Mouse (Mus musculus): ENCODE measurements around the gene Manf.

The Manf gene

DNA sequence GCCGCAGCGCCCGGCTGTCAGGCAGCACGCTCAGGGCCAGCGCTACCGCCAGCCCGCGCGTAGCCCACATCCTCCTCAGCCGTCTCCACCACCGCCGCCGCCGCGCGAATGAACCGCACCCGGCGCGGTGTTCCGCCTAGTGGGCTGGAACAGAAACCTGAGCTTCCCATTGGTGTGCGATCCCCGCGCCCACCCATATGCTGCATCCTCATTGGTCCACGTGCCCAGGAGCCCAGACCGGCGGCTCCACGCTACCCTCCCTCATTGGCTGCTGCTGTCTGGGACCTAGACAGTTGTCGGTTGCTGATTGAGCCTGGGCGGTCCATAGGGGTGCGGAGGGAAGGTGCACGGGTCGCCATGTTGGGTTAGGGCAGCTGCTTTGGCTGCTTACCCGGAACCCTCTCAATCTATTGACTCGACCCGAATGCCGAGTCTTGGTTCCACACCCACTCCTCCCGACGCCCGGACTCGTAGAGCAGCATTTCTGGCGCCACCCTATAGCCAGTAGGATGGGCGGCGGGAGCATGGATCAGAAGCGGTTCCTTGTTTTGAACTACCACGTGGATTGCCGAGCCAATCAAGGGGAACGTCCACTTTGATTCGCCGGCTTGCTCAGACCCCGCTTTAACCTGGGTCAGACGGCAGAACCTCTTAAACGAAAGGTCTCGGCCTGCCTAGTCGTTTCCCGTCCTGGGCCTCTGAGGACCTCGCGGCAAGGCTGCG lies at the start of gene Manf:
TSS of gene Manf (minus strand) at position 151 of the 723 bp plus-strand sequence.
- DNase-seq (ENCODE audit: low read depth), result peak; percentile 97

GRCm38 (mm10) chr9:106934998-106935397 lies 43.2 kb upstream of the Manf start:
- DNase-seq (ENCODE audit: low read depth), result peak; percentile 45

- no peak for DNase-seq (ENCODE audit: low read depth)
Observed at GRCm38 (mm10) chr9:106914878-106915277, 23.1 kb upstream of the Manf start.

- no peak for DNase-seq (ENCODE audit: low read depth)
Observed at GRCm38 (mm10) chr9:106913759-106914158, 22.0 kb upstream of the Manf start.

- DNase-seq (ENCODE audit: low read depth), result no peak
Observed at GRCm38 (mm10) chr9:106911624-106912023, 19.8 kb upstream of the Manf start.

DNA sequence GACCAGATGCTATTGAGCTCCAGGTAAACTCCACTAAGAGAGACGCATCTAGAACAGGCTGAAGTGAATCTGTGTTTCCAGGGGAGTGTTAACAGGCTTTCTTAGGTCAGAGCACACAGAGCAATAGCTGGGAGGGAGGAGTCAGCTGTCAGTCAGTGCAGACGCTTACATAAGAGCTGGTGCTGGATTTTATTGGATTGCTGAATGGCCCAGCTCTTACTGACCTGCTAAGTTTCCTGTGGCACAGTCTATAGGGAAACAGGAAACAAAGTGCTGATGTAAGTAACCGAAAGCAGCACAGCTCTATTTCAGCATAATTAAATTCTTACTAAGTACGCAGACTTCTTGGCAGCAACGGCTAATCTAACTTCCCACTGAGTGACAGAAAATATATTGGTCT lies 16.9 kb upstream of the Manf start:
- DNase-seq (ENCODE audit: low read depth), result no peak

- no peak for DNase-seq (ENCODE audit: low read depth)
Observed at GRCm38 (mm10) chr9:106908174-106908573, 16.4 kb upstream of the Manf start.

DNA sequence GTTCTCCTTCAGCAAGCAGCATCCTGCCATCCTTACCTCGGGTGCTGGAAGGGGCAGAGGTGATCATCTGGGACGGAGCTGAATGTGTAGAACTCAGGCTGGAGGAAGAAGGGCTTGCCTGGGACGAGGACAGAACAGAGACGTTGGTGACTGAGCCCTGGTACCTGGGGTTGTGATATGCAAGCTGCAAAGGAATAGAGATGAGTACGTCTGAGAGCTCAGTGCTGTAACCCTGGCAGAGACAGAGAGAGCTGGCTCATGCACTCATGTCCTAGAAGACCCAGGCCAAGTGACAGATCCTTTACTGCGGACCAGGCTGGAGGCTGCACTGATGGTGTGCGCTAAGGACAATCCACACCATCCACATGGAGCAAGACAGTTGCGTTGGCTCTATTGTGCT lies 14.8 kb upstream of the Manf start:
- DNase-seq (ENCODE audit: low read depth), result no peak

DNA sequence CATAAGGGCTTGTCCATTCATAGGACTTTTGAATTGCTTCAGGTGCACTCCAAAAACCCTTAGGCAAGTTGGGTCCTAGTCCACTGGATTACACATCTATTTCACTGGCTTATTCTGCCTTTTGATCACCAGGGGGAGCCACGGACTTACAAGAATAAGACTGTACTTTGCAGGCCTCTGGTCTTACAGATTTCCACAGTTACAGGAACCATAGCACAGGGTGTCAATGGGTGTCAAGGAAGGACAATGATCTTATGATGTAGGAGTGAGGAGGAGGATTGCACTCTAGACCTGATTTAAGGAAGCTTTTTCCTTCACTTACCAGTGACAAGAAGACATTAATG lies 12.0 kb upstream of the Manf start:
- DNase-seq (ENCODE audit: low read depth), result peak; percentile 27

- no peak for DNase-seq (ENCODE audit: low read depth)
Observed at GRCm38 (mm10) chr9:106903099-106903790, 11.5 kb upstream of the Manf start.

- DNase-seq (ENCODE audit: low read depth), result no peak
Observed at GRCm38 (mm10) chr9:106901596-106901995, 9.8 kb upstream of the Manf start.

DNA sequence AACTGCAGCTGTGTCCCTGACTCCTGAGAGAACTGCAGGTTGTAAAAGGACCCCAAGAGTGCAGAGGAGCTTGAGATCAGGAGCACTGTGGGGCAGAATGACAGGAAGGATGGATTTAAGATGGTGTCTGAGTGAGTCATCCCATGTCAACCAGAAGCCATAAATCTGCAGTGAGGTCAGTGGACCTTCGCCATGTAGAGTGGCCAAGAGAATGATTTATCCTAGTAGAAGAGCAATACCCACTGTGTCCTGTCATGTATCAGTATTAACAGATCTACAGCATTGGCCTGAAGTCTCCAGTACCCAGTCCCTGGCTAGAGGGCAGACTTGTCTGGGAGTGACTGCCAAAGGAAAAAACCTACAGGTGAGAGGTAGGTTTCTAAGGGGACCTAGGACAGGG lies 7.1 kb upstream of the Manf start:
- DNase-seq (ENCODE audit: low read depth), result no peak

DNA sequence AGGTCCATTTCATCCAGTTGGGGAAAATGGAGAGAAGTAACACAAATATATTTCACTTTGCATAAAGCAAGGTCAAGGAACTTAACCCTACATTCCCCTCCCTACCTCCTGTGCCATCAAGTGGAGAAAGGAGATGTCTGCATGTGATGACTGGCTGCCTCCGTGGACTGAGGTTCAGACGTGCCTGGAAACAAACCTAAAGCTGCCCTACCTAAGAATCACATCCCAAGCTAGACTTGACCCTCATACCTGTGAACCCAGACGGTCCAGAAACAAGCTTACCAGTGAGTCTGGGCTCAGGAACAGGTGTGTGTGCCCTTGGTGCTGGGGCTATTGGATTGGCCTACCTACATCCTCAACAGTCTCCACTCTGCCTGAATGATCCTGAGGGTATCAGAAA lies 1.5 kb upstream of the Manf start:
- DNase-seq (ENCODE audit: low read depth), result no peak

DNA sequence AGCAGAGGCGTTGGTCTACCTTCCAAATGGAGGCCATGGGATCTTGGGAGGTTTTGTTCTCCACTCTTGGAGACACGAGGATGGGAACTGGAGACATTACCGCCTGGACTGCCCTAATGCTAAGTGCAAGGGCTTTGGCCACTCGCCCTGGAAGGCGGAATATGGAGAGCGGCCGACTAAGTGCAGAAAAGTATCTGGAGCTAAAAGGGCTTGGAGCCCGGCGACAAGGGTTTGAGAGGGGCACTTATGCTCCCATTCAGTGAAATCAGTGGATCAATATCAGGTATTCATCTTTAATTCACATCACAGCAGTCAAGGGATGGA lies 735 bp upstream of the Manf start:
- DNase-seq (ENCODE audit: low read depth), result no peak

GRCm38 (mm10) chr9:106891341-106891741 lies 438 bp downstream of the Manf start:
- no peak for DNase-seq (ENCODE audit: low read depth)

DNA sequence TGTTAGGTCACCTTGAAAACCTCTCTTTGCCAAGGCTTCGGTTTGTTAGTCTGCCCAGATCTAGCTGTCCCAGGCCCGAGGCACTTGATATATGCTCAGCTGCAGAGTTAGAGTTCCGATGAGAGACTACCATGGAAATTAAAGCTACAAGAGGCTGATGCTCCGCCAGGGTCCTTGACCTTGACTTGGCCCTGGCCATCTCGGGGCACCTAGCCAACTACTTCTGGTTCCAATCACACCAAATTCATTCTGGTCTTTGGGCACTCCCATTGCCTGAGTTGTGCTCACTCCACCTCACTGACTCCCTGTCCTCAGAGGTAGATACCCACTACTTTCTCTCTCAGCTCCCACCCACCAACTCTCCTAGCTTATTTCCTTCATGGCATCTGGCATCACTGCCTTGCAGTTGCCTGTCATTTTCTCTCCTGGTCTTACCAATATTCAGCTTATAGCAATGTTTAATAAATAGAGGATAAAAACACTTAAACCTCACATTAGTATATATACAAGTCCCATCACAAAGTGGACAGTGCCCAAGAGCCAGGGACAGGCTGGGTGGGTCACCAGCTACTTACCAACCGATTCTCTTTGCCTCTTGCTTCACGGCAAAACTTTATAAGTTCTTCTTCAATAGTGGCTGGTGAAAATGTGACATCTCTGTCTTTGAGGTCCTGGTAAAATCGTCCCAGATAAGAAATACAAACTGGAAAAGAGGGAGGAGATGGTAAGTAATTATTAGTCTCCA lies 1.1 kb downstream of the Manf start:
- no peak for DNase-seq (ENCODE audit: low read depth)

- no peak for DNase-seq (ENCODE audit: low read depth)
Observed at GRCm38 (mm10) chr9:106889321-106889720, 2.5 kb downstream of the Manf start.

GRCm38 (mm10) chr9:106888346-106888745 lies 3.4 kb downstream of the Manf start:
- DNase-seq (ENCODE audit: low read depth), result no peak

- DNase-seq (ENCODE audit: low read depth), result peak; percentile 92
Observed at GRCm38 (mm10) chr9:106886828-106887702, 4.7 kb downstream of the Manf start, which contains the start of gene Rbm15b. TSS of gene Rbm15b (minus strand) at chr9:106887428.

- DNase-seq (ENCODE audit: low read depth), result no peak
Observed at GRCm38 (mm10) chr9:106885901-106886731, 5.7 kb downstream of the Manf start.

All from fibroblast of lung, adult 2 months (primary cell).